Mouse (Mus musculus) ovary, adult 10 weeks (tissue): Measurements from ENCODE around the gene Dpm2. TPM values are rescaled to one million over a fixed set of nuclear protein-coding genes. Genes with fewer than 3 reads are reported as not detected.

Experiments
- polyA plus RNA-seq: library from polyadenylated mRNA; stranded (reverse); fragments of 350-450 nt; fragmentation: Illumina TruSeq; extraction: RNeasy Lipid Tissue Mini Kit (QIAGEN cat#74804); gene quantifications from one replicate; pipeline ENCODE4 v1.2.3, GENCODE M21; 2014

Dpm2 gene
- polyA plus RNA-seq = 3.4 TPM

GRCm38 (mm10) chr2:32570698-32571494 lies at the start of gene Dpm2:
Gene Dpm2 (plus strand): TSS chr2:32570858.

GRCm38 (mm10) chr2:32534733-32535471 lies 35.8 kb upstream of the Dpm2 start, which contains the start of gene Fam102a:
Gene Fam102a (plus strand): TSS chr2:32535332.

GRCm38 (mm10) chr2:32574497-32574896 lies 3.8 kb downstream of the Dpm2 start, which contains the start of gene Pip5kl1:
Gene Pip5kl1 (plus strand): TSS chr2:32574797.

GRCm38 (mm10) chr2:32575586-32576160 lies 5.0 kb downstream of the Dpm2 start, which contains the start of gene 9430097D07Rik:
Gene 9430097D07Rik (minus strand): TSS chr2:32575684.

GRCm38 (mm10) chr2:32586871-32587351 lies 16.3 kb downstream of the Dpm2 start, which contains the start of gene St6galnac4:
Gene St6galnac4 (plus strand): TSS chr2:32587095.

GRCm38 (mm10) chr2:32599409-32599808 lies 28.8 kb downstream of the Dpm2 start, which contains the start of gene St6galnac6:
Gene St6galnac6 (plus strand): TSS chr2:32599709.

GRCm38 (mm10) chr2:32621517-32621859 lies 50.8 kb downstream of the Dpm2 start, which contains the start of gene Ak1:
Gene Ak1 (plus strand): TSS chr2:32621758.

Other genes with a start within 250 kb of the Dpm2 start
- gene Ciz1, start 218.5 kb upstream of the Dpm2 start, polyA plus RNA-seq = 4.8 TPM
- 1.4 TPM for gene Dnm1, start 217.5 kb upstream of the Dpm2 start, polyA plus RNA-seq
- gene 1110008P14Rik, start 188.9 kb upstream of the Dpm2 start, polyA plus RNA-seq = 1.7 TPM
- gene Lcn2, start 182.6 kb upstream of the Dpm2 start, polyA plus RNA-seq = 5.6 TPM
- 1.9 TPM for gene Ptges2, start 175.0 kb upstream of the Dpm2 start, polyA plus RNA-seq
- 0.83 TPM for gene Naif1, start 120.4 kb upstream of the Dpm2 start, polyA plus RNA-seq
- gene Slc25a25, start 119.4 kb upstream of the Dpm2 start, polyA plus RNA-seq = 1.1 TPM
- gene Fam102a, start 35.5 kb upstream of the Dpm2 start, polyA plus RNA-seq = 4.4 TPM
- gene Pip5kl1, start 3.9 kb downstream of the Dpm2 start, polyA plus RNA-seq = not detected
- gene 9430097D07Rik, start 4.8 kb downstream of the Dpm2 start, polyA plus RNA-seq = not detected
- 1.8 TPM for gene St6galnac4, start 16.2 kb downstream of the Dpm2 start, polyA plus RNA-seq
- gene St6galnac6, start 28.9 kb downstream of the Dpm2 start, polyA plus RNA-seq = 2.8 TPM
- gene Ak1, start 50.9 kb downstream of the Dpm2 start, polyA plus RNA-seq = 1.8 TPM
- 1.1 TPM for gene Eng, start 75.7 kb downstream of the Dpm2 start, polyA plus RNA-seq
- gene Fpgs, start 133.3 kb downstream of the Dpm2 start, polyA plus RNA-seq = 1.2 TPM
- 61.4 TPM for gene Cdk9, start 142.2 kb downstream of the Dpm2 start, polyA plus RNA-seq
- gene Sh2d3c, start 150.2 kb downstream of the Dpm2 start, polyA plus RNA-seq = 0.14 TPM
- gene 6330409D20Rik, start 170.2 kb downstream of the Dpm2 start, polyA plus RNA-seq = not detected
- gene Tor2a, start 186.4 kb downstream of the Dpm2 start, polyA plus RNA-seq = 1.0 TPM
- 0.37 TPM for gene Ttc16, start 204.8 kb downstream of the Dpm2 start, polyA plus RNA-seq
- not detected for gene Ptrh1, start 204.9 kb downstream of the Dpm2 start, polyA plus RNA-seq
- gene Cfap157, start 213.6 kb downstream of the Dpm2 start, polyA plus RNA-seq = not detected